Mouse (Mus musculus): ENCODE data around the gene Hapln2. TPM values are rescaled to one million over a fixed set of nuclear protein-coding genes. Genes with fewer than 3 reads are reported as not detected.

The Hapln2 gene
- polyA plus RNA-seq, 1 experiment = 0.06 TPM

DNA sequence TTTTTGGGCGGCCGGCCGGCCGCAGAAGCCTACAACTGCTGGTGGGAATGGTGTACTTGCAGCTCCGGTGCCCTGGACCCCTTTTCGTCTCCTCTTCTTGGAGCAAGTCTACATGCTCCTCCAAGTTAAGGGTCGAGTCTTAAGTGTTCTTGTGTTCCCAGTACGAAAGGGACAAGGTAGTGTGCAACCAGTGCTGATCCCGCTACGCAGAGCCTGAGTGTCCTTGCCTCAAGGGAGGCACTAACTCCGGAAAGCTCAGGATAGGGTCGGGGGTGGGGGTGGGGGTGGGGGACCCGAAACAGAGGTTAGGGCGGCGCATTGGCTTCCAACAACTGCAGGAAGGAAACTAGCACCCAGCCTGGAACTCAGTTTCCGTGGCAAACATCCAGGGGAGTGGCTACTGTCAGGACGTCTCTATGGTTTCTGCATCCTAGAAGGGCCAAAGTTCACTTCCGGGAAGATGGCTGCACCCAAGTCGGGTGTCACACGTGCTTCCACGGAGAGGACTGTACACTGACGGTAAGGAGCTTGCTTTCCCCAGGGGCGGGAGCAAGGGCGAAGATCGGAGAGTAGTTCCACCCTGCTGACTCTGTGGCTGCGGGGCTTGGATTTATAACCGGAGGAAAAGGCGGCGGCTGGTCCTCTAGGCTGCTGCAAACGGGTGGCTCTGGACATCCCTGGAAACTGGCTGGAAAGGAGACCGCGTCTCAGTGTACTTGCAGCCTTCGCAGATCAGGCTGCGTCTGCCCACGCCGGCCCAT lies 15.5 kb upstream of the Hapln2 start, which contains the start of gene Gpatch4:
TSS of gene Gpatch4 (plus strand) at position 448 of the 761 bp plus-strand sequence.
- WGBS = 6% methylated on average over 36 of the region's 36 CpGs
- no peak for TF ChIP-seq CTCF (IDR thresholded peaks at IDR 0.05; ENCODE audit: insufficient read depth, low read length)
- TF ChIP-seq POLR2A (IDR thresholded peaks at IDR 0.05; ENCODE audit: borderline replicate concordance, extremely low read depth, low read depth, low read length) = peak; percentile 85; the same call in 1 of the 2 replicates
- H3K4me3 ChIP-seq (replicated peaks; ENCODE audit: extremely low read depth, low read depth, low read length) = peak within 1 kb of the TSS; percentile 92
- peaks cover 3% of the 10 kb centered on the region for H3K4me1 ChIP-seq (ENCODE audit: control insufficient read depth, insufficient read depth, low read length)
- peak; percentile 73 for DNase-seq

DNA sequence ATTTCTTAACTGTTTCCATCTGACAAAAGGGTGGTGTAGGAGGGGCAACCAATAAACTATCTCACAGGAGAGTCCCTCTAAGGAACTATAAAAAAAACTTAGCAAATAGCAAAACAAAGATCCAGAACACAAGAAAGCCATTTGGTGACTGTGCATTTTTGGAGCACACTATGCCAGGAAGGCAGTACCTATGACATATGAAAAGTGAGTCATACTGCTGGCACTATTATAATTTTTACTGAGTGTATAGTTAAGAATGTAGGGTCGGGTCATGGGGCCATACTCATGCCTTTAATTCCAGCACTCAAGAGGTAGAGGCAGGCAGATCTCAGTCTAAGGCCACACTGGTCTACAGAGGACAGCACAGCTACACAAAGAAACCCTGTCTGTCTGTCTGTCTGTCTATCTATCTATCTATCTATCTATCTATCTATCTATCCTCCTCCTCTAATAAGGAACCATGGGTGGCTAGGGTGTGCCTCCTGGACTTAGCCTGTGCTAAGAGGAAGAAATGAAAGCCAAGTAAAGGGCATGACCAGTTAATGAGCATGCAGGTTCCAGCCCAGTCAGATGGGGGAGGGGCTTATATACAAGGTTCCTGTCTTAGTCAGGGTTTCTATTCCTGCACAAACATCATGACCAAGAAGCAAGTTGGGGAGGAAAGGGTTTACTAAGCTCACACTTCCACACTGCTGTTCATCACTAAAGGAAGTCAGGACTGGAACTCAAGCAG lies 8.3 kb upstream of the Hapln2 start:
- WGBS = 55% methylated on average over 1 of the region's 1 CpGs
- no peak overlapping the region for H3K4me3 ChIP-seq (replicated peaks; ENCODE audit: extremely low read depth, low read depth, low read length)
- TF ChIP-seq POLR2A (IDR thresholded peaks at IDR 0.05; ENCODE audit: borderline replicate concordance, extremely low read depth, low read depth, low read length) (no peak), CTCF (IDR thresholded peaks at IDR 0.05; ENCODE audit: insufficient read depth, low read length) (no peak)
- H3K4me1 ChIP-seq (ENCODE audit: control insufficient read depth, insufficient read depth, low read length) = no peaks in the 10 kb centered on the region; the same call in 1 of the 2 replicates
- no peak for DNase-seq

- no peaks in the 10 kb centered on the region; the same call in 1 of the 2 replicates for H3K4me1 ChIP-seq (ENCODE audit: control insufficient read depth, insufficient read depth, low read length)
- TF ChIP-seq POLR2A (IDR thresholded peaks at IDR 0.05; ENCODE audit: borderline replicate concordance, extremely low read depth, low read depth, low read length) = no peak
- TF ChIP-seq CTCF (IDR thresholded peaks at IDR 0.05; ENCODE audit: insufficient read depth, low read length) = no peak
- WGBS = 45% methylated on average over 5 of the region's 5 CpGs
- H3K4me3 ChIP-seq (replicated peaks; ENCODE audit: extremely low read depth, low read depth, low read length) = no peak overlapping the region
- peak; percentile 29 for DNase-seq
These were observed 6.1 kb upstream of the Hapln2 start for GRCm38 (mm10) chr3:88033506-88033905.

GRCm38 (mm10) chr3:88030608-88031395 lies 3.4 kb upstream of the Hapln2 start:
- peak; percentile 66 for DNase-seq
- 13% methylated on average over 19 of the region's 19 CpGs for WGBS
- Histone ChIP-seq H3K4me1 (ENCODE audit: control insufficient read depth, insufficient read depth, low read length) (no peaks in the 10 kb centered on the region; the same call in 1 of the 2 replicates), H3K4me3 (replicated peaks; ENCODE audit: extremely low read depth, low read depth, low read length) (peak overlapping the region; percentile 52)
- TF ChIP-seq CTCF (IDR thresholded peaks at IDR 0.05; ENCODE audit: insufficient read depth, low read length) = no peak
- peak; percentile 54; the same call in 1 of the 2 replicates for TF ChIP-seq POLR2A (IDR thresholded peaks at IDR 0.05; ENCODE audit: borderline replicate concordance, extremely low read depth, low read depth, low read length)

- Histone ChIP-seq H3K4me3 (replicated peaks; ENCODE audit: extremely low read depth, low read depth, low read length) (no peak overlapping the region), H3K4me1 (ENCODE audit: control insufficient read depth, insufficient read depth, low read length) (peaks cover 9% of the 10 kb centered on the region; the same call in 1 of the 2 replicates)
- no peak for TF ChIP-seq CTCF (IDR thresholded peaks at IDR 0.05; ENCODE audit: insufficient read depth, low read length)
- no peak for TF ChIP-seq POLR2A (IDR thresholded peaks at IDR 0.05; ENCODE audit: borderline replicate concordance, extremely low read depth, low read depth, low read length)
- WGBS = 57% methylated on average over 7 of the region's 7 CpGs
- no peak for DNase-seq
These were observed 560 bp downstream of the Hapln2 start for GRCm38 (mm10) chr3:88026823-88027222.

DNA sequence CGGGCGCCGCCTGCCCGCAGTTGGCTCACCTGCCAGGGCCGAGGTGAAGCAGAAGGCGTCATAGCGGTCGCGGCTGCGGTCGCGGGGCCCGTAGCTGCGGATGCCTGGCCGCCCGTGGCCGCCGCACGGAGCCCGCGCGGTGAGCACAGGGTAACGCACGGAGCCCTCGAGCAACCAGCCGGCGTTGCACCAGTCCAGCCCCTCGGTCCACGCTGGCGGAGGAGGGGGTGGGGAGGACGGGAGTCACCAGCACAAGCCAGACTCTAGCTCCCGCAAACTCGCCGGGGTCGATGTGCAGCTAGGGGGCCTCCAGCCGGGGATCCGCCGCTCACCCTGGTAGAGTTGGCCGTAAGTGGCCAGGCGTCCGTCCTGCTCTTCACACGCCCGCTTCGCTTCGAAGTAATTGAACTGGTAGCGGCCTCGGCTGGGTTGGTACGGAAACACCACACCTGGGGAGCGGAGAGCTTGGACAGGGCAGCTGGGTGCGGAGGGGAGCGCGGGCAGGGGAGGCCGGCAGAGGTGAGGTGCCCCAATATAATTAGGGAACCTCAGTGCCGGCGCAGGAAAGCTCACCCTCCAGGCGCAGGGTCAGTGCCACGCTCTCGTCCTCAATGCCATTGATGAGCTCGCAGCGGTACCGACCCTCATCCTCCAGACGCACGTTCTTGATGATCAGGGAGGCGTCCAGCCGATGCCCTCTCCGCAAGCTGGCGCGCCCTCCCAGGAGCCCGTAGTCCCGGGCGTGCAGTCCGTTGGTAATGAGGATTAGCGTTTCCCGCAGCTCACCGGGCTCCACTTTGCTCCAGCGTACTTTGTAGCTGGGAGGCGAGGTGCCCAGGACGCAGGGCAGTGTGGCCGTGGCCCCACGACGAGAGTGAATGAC lies 4.0 kb downstream of the Hapln2 start:
- H3K4me3 ChIP-seq (replicated peaks; ENCODE audit: extremely low read depth, low read depth, low read length) = peak overlapping the region; percentile 55

DNA sequence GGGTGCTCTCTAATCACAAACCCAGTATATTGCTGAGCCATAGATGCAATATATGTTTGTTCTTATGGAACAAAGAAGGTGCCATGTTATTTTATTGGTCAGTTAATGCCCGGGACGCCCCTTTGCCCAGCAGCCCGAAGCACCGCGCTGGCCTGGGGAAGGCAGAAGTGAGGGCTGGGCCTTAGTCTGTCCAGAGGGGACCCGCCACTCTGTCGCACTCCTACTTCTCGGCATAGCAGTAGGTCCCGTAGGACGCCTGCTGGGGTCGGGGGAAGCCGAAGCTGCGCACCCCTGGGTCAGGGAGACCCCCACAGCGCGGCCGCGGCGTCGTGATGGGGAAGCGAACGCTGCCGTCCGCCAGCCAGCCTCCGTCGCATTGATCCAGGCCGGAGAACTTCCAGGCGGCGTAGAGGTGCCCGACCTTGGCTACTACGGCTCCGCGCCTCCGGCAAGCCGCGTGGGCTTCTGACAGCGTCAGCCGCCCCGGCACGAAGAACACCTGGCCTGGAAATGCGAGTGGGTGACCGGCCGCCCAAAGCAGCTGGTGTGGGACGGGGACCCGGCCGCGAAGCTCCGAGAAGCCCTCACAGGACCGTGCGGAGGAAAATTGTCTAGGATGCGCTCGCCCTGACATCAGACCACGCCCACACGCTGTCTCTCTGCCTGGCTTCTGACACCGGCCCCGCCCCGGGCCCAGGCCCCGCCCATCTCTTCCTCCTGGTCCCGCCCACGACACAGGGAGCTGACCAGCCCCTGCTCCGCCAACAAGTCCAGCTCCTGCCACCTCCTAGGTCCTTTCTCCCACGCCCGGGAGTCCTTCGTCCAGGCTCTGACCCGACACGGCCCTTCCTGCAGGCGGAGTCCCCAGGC lies 4.8 kb downstream of the Hapln2 start:
- peak; percentile 94 for DNase-seq
- Histone ChIP-seq H3K4me3 (replicated peaks; ENCODE audit: extremely low read depth, low read depth, low read length) (peak overlapping the region; percentile 55), H3K4me1 (ENCODE audit: control insufficient read depth, insufficient read depth, low read length) (peaks cover 9% of the 10 kb centered on the region; the same call in 1 of the 2 replicates)
- TF ChIP-seq CTCF (IDR thresholded peaks at IDR 0.05; ENCODE audit: insufficient read depth, low read length) (no peak), POLR2A (IDR thresholded peaks at IDR 0.05; ENCODE audit: borderline replicate concordance, extremely low read depth, low read depth, low read length) (peak; percentile 15; the same call in 1 of the 2 replicates)
- 3% methylated on average over 66 of the region's 66 CpGs for WGBS

More for the DNA sequence above, 4.0 kb downstream of the Hapln2 start:
- under 1% methylated on average over 81 of the region's 81 CpGs for WGBS
- no peak for DNase-seq
- peaks cover 9% of the 10 kb centered on the region; the same call in 1 of the 2 replicates for H3K4me1 ChIP-seq (ENCODE audit: control insufficient read depth, insufficient read depth, low read length)
- TF ChIP-seq POLR2A (IDR thresholded peaks at IDR 0.05; ENCODE audit: borderline replicate concordance, extremely low read depth, low read depth, low read length) (no peak), CTCF (IDR thresholded peaks at IDR 0.05; ENCODE audit: insufficient read depth, low read length) (no peak)
